Mouse (Mus musculus) cerebellum, adult 18-20 months (tissue): ENCODE data around the gene Tnp1.
A peak's percentile ranks its signal among the peaks of the same experiment; 100 is the strongest.

ENCODE experiments used
- DNase-seq, 2 experiments: peaks; one replicate each; pipeline ENCODE4 v3.0.0; 2021

Tnp1 gene

DNA sequence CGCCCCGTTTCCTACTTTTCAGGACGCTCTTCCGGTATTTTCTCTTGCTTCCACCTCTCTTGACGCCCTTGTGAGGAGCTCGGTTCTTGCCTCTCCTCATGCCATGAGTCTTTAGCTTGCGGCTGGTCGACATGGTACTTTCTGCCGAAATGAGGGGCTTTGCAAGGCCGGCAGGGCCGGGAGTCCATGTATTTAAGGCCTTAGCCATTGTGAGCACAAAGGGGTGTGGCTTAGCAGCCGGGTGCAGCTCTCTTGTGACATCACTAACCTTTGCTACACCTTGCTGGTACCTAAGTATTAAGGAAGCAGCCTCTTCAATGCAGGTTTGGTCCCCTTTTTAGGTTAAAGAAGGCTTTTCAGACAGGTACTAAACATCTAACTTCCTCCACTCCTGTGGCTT is at the start of gene Tnp1:
Gene Tnp1 (minus strand): TSS at position 179 of the 400 bp plus-strand sequence.
- DNase-seq = no peak

GRCm38 (mm10) chr1:73064336-73064735 is 48.6 kb upstream of the Tnp1 start:
- DNase-seq = no peak

GRCm38 (mm10) chr1:73061491-73062233 is 46.0 kb upstream of the Tnp1 start:
- DNase-seq = no peak

DNA sequence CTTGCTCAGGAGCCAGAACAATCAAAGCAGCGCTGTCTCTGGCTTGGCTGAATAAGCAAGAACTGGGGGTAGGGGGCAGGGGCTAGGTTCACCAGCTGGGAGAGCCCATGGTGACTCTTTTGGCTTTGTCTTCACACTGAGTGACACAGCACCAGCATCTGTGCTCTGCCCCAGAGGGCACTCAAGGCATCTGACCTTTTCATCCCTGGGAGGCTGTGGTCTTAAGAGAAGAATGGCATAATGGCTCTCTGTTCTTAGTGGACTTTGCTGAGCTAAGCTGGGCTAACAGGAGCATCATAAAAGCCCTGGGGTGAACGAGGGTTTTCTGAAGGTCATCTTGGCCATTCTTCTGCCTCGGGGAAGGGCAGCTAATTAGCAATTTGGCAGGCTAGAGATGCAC is 44.6 kb upstream of the Tnp1 start:
- no peak for DNase-seq

GRCm38 (mm10) chr1:73056266-73057001 is 40.7 kb upstream of the Tnp1 start:
- DNase-seq = no peak

GRCm38 (mm10) chr1:73055820-73056219 is 40.1 kb upstream of the Tnp1 start:
- DNase-seq = peak in 1 of 2 experiments; percentile 33

DNA sequence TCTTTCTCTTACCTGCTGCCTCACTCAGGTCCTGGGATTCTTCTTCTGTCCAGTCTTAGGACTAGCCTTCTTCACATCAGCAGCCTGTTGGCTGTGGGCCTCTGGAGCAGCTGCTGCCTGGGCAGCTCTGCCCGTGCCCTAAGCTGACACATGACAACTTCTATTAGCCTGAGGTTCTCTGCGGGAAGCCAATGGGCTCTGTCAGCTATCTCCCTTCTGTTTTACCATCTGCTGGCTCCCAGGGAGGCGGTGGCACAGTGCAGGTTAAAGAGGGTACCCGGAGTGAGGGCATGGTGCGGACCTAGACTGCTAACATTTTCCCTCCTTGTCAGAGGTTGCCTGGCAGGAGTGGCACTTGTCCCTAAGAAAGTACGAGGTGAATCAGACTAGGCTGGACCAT is 39.5 kb upstream of the Tnp1 start:
- peak; percentile 48 to 55 for DNase-seq

DNA sequence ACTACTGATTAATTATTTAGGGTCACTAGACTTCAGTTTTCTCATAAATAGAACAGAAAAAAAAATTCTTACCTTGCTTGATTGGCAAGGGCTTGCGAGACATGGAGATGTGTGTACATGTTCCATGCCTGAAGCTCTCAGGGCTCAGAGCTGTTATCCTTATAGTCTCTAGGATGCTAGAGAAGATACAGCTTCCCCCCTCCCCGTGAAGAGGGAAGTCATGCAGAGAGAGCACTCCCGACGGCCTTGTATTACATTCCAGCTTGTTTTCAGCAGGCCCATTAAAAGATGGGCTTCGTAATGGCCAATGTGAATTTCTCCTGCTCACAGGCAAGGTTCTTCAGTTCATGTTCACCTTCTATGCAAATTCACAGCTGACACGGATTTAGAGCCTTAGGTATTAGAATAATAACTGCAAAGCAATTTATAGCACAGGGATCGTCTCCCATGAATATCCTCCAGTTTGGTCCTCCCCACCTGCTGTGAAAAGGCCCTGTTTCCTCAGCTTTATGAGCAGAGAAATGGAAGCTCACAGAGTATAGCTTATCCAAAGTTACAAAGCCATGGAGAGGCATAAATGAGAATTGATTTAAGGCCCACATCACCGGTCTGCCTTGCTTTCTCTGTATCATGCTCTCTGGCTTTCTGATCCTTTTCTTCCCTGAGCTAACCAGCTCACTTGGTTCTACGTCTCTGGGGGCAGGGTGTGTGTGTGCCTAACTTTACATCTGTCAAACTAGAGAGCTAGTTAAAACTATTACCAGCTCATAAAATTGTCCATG is 38.0 kb upstream of the Tnp1 start:
- DNase-seq = no peak

DNA sequence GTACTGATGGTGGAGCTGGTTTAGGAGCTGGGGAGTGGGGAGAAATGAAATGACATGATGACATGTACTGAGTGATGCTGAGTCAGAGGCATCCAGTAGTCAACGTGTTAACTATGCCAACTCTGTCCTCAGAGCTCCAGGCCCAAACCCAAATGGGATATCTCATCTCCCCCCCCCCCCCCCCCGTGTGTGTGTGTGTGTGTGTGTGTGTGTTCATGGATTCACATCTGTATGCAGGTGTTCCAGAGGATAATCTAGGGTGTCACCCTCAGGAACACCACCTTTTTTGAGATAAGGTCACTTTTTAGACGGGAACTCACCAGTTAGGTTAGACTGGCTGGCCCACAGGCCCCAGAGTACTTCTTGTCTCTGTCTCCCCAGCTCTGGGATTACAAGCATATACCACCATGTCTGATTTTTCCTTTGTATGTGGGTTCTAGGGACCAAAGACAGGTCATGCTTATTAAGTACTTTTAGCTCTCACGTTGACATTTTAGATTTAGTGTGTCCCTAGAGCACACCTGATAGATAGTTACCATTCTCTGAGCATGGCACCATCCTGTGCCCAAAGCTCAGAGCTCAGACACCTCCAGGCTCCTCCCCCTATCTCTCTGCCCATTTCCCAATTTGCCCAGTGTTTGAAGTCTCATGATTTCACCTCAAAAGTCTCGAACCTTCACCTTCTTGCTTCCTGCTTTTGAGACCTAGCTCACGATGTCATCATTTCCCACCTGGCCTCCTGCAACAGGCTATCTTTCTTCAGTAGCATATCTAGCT is 31.4 kb upstream of the Tnp1 start:
- no peak for DNase-seq

GRCm38 (mm10) chr1:73045948-73046685 is 30.4 kb upstream of the Tnp1 start:
- no peak for DNase-seq

- DNase-seq = no peak
Observed at GRCm38 (mm10) chr1:73043671-73044070, 28.0 kb upstream of the Tnp1 start.

- no peak for DNase-seq
Observed at GRCm38 (mm10) chr1:73040691-73041425, 25.1 kb upstream of the Tnp1 start.

- no peak for DNase-seq
Observed at GRCm38 (mm10) chr1:73038532-73038931, 22.8 kb upstream of the Tnp1 start.

DNA sequence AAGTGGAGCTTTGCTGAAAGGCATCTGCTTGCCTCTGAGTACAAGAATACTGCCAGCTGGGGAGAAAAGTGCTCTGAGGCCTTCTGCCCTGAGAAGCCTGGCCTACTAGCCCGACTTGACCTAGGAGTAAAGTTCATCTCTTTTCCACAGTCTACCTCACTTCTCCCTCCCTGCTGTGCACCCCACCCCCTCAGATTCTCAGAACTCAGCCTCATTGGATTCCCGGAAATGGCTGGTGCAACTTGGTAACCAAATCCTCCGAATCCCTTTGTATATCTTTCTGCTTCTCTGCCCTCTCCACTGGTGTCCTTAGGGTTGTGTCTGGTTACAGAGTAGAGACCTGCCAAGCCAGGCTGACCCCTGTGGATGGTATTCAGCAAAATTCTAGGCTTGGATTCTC is 20.8 kb upstream of the Tnp1 start:
- DNase-seq = no peak

DNA sequence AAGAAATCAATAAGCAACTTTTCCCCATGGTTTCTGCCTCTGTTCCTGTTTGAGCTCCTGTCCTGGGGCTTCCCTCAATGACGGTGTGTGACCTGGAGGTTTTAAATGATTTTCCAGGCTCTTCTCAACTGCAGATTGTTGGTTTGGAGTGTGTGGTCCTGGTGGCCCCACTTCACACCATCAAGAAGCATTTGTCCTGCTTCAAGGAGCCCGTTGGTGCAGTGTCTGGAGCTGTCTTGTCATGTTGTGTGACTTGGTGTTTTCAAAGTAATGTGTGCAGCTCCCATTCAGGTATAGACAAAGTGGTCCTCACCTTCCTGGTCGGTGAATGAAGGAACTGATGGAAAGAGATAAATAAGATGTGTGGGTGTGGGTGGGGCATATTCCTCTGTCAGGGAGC is 20.0 kb upstream of the Tnp1 start:
- DNase-seq = no peak

DNA sequence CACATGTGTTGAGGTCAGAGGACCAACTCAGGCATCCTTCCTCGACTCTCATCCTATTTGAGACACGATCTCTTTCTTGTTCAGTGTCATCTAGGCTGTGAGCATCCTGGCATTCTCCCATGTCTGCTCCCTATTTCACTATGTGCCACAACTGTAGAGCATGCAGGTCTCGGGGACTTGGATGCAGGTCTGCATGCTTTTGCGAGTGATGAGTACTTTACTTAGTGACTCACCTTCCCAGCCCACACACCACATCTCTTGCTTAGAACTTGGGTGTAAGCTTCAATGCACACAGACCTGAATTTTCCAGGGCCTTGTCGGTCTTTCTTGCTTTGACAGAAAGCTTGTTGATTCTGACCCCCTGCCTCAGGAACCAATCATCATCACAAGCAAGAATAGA is 16.8 kb upstream of the Tnp1 start:
- DNase-seq = no peak

DNA sequence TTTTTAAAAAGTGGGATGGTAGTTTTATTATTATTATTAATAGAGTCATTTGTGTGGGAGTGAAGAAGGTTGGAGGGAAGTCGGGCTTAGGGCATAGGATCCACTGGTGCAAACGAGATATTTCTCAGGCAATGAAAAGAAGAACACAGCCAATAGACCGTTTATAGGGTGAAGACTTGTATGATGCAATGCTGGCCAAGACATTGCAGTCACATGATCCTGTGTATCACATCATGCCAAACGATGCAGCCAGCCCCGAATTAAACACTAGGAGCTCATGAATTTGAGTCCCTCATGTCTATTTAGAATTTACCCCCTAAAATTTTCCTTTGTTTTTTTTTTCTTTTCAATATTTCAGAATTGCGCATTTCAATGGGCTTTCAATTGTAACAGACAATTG is 13.0 kb upstream of the Tnp1 start:
- no peak for DNase-seq

- DNase-seq = no peak
Observed at GRCm38 (mm10) chr1:73027381-73027780, 11.7 kb upstream of the Tnp1 start.

DNA sequence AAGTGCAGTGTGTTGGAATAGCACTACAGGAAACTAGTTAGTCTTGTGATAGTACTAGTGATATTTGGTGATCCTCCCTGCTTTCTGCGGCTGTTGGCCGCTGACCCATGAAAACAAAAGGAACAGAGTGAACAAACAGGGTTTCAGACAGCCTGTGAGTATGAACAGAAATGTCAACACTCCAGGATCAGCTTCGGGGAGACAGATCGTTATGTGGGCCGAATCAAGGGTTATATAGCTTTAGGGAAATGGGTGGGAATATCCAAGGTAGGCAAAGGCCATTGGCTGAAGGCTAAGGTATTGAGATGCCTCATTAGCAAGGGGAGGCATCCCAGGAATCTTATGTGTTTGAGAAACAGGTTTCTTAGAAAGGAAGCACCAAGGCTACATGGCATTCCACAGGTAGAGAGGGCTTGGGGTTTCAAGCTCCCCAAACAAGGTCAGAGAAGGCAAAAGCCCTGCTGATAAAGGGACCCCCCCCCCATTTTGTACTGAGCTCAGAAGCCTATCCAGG is 11.1 kb upstream of the Tnp1 start:
- DNase-seq = no peak

DNA sequence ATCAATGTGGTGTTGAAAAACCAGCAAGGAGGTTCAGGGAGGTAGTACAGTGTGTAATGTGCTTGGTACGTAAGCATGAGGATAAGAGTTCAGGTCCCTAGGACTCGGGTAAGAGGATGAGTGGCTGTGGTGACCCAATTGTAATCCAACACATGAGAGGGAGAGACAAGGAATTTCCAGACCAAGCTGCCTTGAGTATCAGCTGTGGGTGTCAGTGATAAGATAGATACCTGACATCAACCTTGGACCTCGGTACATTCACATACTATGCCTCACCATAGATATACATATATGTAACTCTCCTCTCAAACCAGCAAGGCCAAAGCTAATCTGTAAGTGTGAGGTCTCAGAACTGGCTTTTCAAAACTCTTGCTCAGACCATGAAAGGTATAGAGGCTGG is 10.4 kb upstream of the Tnp1 start:
- no peak for DNase-seq

DNA sequence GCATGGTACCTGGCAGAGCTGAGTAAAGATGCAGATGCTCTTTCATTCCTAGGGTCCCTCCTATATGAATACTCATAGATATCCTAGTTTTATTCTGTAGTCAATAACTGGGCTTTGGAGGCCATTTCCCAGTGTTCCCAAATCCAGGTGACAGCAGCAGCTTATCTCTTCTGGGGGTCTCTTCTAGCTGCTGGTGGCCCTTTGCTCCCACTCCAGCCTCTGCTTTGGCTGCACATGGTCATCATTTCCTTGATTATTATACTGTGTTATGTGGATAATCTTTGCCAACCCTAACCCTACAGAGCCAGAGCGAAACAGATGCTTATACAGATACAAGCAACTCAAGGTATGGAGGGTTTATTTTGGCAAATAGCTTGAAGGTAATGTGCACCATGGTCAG is 8.9 kb downstream of the Tnp1 start:
- no peak for DNase-seq
